Mouse (Mus musculus): Measurements from ENCODE around the gene Gna15. TPM values are rescaled to one million over a fixed set of nuclear protein-coding genes. Genes with fewer than 3 reads are reported as not detected.

Gna15 gene
- total RNA-seq (2021), result 1 to 10 TPM; 2.6 to 3.5 TPM
- long read RNA-seq, experiment 1, transcript Gna15-201 (7 exons, 1,962 nt), result major isoform, 5 of 7 reads
- long read RNA-seq, experiment 1, partial matches to known transcripts, result 0 of 7 reads
- long read RNA-seq, experiment 1, other reads (novel, unspliced or antisense), result 2 of 7 reads
- long read RNA-seq, experiment 2, partial matches to known transcripts, result 0 of 2 reads
- long read RNA-seq, experiment 2, other reads (novel, unspliced or antisense), result 0 of 2 reads

GRCm38 (mm10) chr10:81524051-81524605 is at the start of gene Gna15:
Gene Gna15 (minus strand): TSS chr10:81524225.
- DNase-seq (ENCODE audit: low spot score in 2 of 2), result no peak

GRCm38 (mm10) chr10:81572975-81573374 is 49.0 kb upstream of the Gna15 start:
- DNase-seq (ENCODE audit: low spot score in 2 of 2), result no peak

- no peak for DNase-seq (ENCODE audit: low spot score in 2 of 2)
Observed at GRCm38 (mm10) chr10:81572133-81572671, 48.2 kb upstream of the Gna15 start.

GRCm38 (mm10) chr10:81571501-81571876 is 47.5 kb upstream of the Gna15 start:
- DNase-seq (ENCODE audit: low spot score in 2 of 2), result peak; percentile 98 to 99

- DNase-seq (ENCODE audit: low spot score in 2 of 2), result peak; percentile 93 to 95
Observed at GRCm38 (mm10) chr10:81570831-81571500, 46.9 kb upstream of the Gna15 start.

GRCm38 (mm10) chr10:81570238-81570800 is 46.3 kb upstream of the Gna15 start:
- no peak for DNase-seq (ENCODE audit: low spot score in 2 of 2)

GRCm38 (mm10) chr10:81569507-81570237 is 45.6 kb upstream of the Gna15 start:
- no peak for DNase-seq (ENCODE audit: low spot score in 2 of 2)

GRCm38 (mm10) chr10:81568381-81569191 is 44.6 kb upstream of the Gna15 start:
- no peak for DNase-seq (ENCODE audit: low spot score in 2 of 2)

GRCm38 (mm10) chr10:81565257-81566228 is 41.5 kb upstream of the Gna15 start:
- no peak for DNase-seq (ENCODE audit: low spot score in 2 of 2)

GRCm38 (mm10) chr10:81564734-81565133 is 40.7 kb upstream of the Gna15 start:
- peak; percentile 63 to 67 for DNase-seq (ENCODE audit: low spot score in 2 of 2)

- no peak for DNase-seq (ENCODE audit: low spot score in 2 of 2)
Observed at GRCm38 (mm10) chr10:81564216-81564615, 40.2 kb upstream of the Gna15 start.

- no peak for DNase-seq (ENCODE audit: low spot score in 2 of 2)
Observed at GRCm38 (mm10) chr10:81563481-81563880, 39.5 kb upstream of the Gna15 start.

- DNase-seq (ENCODE audit: low spot score in 2 of 2), result no peak
Observed at GRCm38 (mm10) chr10:81562411-81562810, 38.4 kb upstream of the Gna15 start.

GRCm38 (mm10) chr10:81560719-81561459 is 36.9 kb upstream of the Gna15 start:
- DNase-seq (ENCODE audit: low spot score in 2 of 2), result no peak

- DNase-seq (ENCODE audit: low spot score in 2 of 2), result peak; percentile 80 to 87
Observed at GRCm38 (mm10) chr10:81559627-81560539, 35.9 kb upstream of the Gna15 start.

- peak; percentile 66 to 82 for DNase-seq (ENCODE audit: low spot score in 2 of 2)
Observed at GRCm38 (mm10) chr10:81559163-81559626, 35.2 kb upstream of the Gna15 start, which contains the start of gene Aes. Gene Aes (plus strand): TSS chr10:81559488.

- DNase-seq (ENCODE audit: low spot score in 2 of 2), result no peak
Observed at GRCm38 (mm10) chr10:81557491-81557890, 33.5 kb upstream of the Gna15 start.

All from left cerebral cortex, adult 18-20 months (tissue).